Mouse (Mus musculus) lung, embryonic 16.5 days (tissue): ENCODE data around the gene Gpc6. TPM values are rescaled to one million over a fixed set of nuclear protein-coding genes. Genes with fewer than 3 reads are reported as not detected.
A peak's percentile ranks its signal among the peaks of the same experiment; 100 is the strongest.

Experiments used
- ATAC-seq: fragments of 200-750 bp; cut with Nextera tagmentation; 2 replicates; pipeline ENCODE4 v1.8.0; 2017; ENCODE audit warnings: low read depth, mild to moderate bottlenecking, moderate library complexity
- H3K27ac ChIP-seq: fragments of 300-500 bp; sonication (generic); 2 replicates; pipeline ENCODE4 v1.5.1; 2014; ENCODE audit warnings: mild to moderate bottlenecking, control low read depth, low read length
- H3K27me3 ChIP-seq: fragments of 300-500 bp; sonication (generic); 2 replicates; pipeline ENCODE4 v1.6.1; 2014; ENCODE audit warnings: low read depth, low read length, mixed read lengths; ENCODE audit not compliant: control insufficient read depth, insufficient read depth
- H3K36me3 ChIP-seq: fragments of 300-500 bp; sonication (generic); 2 replicates; pipeline ENCODE4 v1.6.1; 2014; ENCODE audit warnings: low read length; ENCODE audit not compliant: control insufficient read depth, insufficient read depth
- H3K4me1 ChIP-seq: fragments of 300-500 bp; sonication (generic); replicated peaks from 2 replicates; pipeline ENCODE4 v1.6.1; 2014; ENCODE audit warnings: low read length, mixed read lengths; ENCODE audit not compliant: control insufficient read depth, insufficient read depth
- H3K4me2 ChIP-seq: fragments of 300-500 bp; sonication (generic); 2 replicates; pipeline ENCODE4 v1.6.1; 2014; ENCODE audit warnings: low read depth, low read length, control low read depth
- H3K4me3 ChIP-seq: fragments of 300-500 bp; sonication (generic); 2 replicates; pipeline ENCODE4 v1.5.1; 2014; ENCODE audit warnings: mild to moderate bottlenecking, low read length, control low read depth
- H3K9ac ChIP-seq: fragments of 300-500 bp; sonication (generic); 2 replicates; pipeline ENCODE4 v1.6.1; 2014; ENCODE audit warnings: low read length, control low read depth
- H3K9me3 ChIP-seq: fragments of 300-500 bp; sonication (generic); 2 replicates; pipeline ENCODE4 v1.6.1; 2016; ENCODE audit warnings: low read length; ENCODE audit not compliant: control insufficient read depth
- WGBS: fragments of 180-500 bp; shearing (Covaris S2); extraction: QIAGEN DNeasy Blood & Tissue Kit; methylation state at CpG from one replicate; pipeline ENCODE4 v1.1.7; 2014; 5-methylcytosine and 5-hydroxymethylcytosine counted together
- polyA plus RNA-seq: library from polyadenylated mRNA; unstranded; fragments of >200 nt; fragmentation: Nextera tagmentation; extraction: Ambion mirVana; gene quantifications from 2 replicates; pipeline ENCODE4 v1.2.1, GENCODE M21; 2015

The Gpc6 gene
- polyA plus RNA-seq, 1 experiment from 2014 or later, result 26.1 TPM

DNA sequence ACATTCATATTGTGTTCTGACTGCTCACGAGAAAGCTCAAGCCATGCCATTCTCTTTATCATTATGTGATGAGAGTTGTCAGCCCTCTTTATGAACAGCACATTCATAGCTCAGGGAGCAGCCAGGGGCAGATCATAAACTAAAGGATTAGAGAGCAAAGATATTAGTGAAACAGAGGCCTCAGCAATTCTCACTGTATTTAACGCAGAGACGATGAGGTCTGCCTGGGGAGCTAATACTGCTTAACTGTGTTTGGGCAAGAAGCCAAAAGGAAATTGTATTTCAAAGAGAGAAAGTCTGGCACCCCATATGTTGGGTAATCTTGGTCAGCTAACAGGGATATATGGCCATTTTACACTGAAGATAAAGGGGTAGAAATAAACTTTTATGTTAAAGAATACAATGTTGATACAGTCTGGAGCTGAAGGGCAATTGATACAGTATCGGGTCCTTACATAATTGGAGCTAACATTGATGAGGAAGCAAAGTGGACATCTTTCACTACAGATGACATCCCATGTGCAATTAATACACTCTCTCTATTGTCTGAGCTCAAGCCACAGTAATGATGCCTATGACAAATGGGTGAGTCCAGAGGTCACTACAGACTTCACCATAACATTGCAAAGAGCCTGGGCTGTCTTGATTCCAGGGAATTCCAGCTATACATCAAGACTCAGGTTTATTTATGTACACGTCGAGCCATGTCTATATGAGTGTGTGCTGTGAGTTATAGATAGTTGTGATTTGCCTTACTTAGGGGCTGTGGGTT, 216.1 kb downstream of the Gpc6 start:
- peak; percentile 77; the same call in 1 of the 2 replicates for ATAC-seq
- Histone ChIP-seq H3K27ac (no peak overlapping the region; the same call in 1 of the 2 replicates), H3K9ac (no peak overlapping the region), H3K4me3 (no peak overlapping the region), H3K4me2 (no peak overlapping the region), H3K4me1 (peaks cover 16% of the 10 kb centered on the region), H3K9me3 (no peaks in the 10 kb centered on the region), H3K36me3 (no peaks in the 10 kb centered on the region), H3K27me3 (no peaks in the 10 kb centered on the region)
- 47% methylated on average over 6 of the region's 6 CpGs for WGBS

GRCm38 (mm10) chr14:117146089-117146488, 221.0 kb downstream of the Gpc6 start:
- H3K4me2 ChIP-seq, result no peak overlapping the region
- H3K27me3 ChIP-seq, result no peaks in the 10 kb centered on the region
- peaks cover 16% of the 10 kb centered on the region for H3K4me1 ChIP-seq
- H3K4me3 ChIP-seq, result no peak overlapping the region
- no peak overlapping the region for H3K9ac ChIP-seq
- no peaks in the 10 kb centered on the region for H3K9me3 ChIP-seq
- H3K27ac ChIP-seq, result no peak overlapping the region; the same call in 1 of the 2 replicates
- no peaks in the 10 kb centered on the region for H3K36me3 ChIP-seq
- WGBS, result 40% methylated on average over 4 of the region's 4 CpGs
- ATAC-seq, result peak; percentile 71

DNA sequence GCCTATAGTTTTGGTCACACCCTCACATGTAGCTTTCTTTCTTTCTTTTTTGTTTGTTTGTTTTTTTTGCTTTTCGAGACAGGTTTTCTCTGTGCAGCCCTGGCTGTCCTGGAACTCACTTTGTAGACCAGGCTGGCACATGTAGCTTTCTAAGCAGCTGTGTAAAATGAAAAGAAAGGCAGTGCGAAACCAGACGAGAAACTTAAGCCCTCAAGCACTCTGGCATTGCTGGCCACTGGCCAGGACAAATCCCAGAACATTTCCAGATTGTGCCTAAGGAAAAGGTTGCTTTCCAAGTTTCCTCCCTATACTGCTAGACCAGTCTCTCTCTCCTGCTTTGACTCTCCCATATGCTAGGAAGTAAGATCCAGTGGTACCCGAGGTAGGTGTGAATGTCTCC, 221.6 kb downstream of the Gpc6 start:
- Histone ChIP-seq H3K27ac (no peak overlapping the region), H3K9me3 (no peaks in the 10 kb centered on the region)
- 58% methylated on average over 4 of the region's 4 CpGs for WGBS

GRCm38 (mm10) chr14:117151621-117152020, 226.5 kb downstream of the Gpc6 start:
- Histone ChIP-seq H3K4me1 (peaks cover 2% of the 10 kb centered on the region; the same call in 1 of the 2 replicates), H3K27ac (no peak overlapping the region), H3K4me2 (no peak overlapping the region), H3K4me3 (no peak overlapping the region), H3K36me3 (no peaks in the 10 kb centered on the region), H3K9ac (no peak overlapping the region), H3K9me3 (no peaks in the 10 kb centered on the region), H3K27me3 (no peaks in the 10 kb centered on the region)
- 92% methylated on average over 7 of the region's 7 CpGs for WGBS
- ATAC-seq, result no peak

More for the DNA sequence above, 221.6 kb downstream of the Gpc6 start:
- H3K4me1 ChIP-seq, result peaks cover 12% of the 10 kb centered on the region
- H3K27me3 ChIP-seq, result no peaks in the 10 kb centered on the region
- H3K4me2 ChIP-seq, result no peak overlapping the region
- H3K4me3 ChIP-seq, result no peak overlapping the region
- H3K36me3 ChIP-seq, result no peaks in the 10 kb centered on the region
- no peak overlapping the region for H3K9ac ChIP-seq
- no peak; the same call in 1 of the 2 replicates for ATAC-seq

DNA sequence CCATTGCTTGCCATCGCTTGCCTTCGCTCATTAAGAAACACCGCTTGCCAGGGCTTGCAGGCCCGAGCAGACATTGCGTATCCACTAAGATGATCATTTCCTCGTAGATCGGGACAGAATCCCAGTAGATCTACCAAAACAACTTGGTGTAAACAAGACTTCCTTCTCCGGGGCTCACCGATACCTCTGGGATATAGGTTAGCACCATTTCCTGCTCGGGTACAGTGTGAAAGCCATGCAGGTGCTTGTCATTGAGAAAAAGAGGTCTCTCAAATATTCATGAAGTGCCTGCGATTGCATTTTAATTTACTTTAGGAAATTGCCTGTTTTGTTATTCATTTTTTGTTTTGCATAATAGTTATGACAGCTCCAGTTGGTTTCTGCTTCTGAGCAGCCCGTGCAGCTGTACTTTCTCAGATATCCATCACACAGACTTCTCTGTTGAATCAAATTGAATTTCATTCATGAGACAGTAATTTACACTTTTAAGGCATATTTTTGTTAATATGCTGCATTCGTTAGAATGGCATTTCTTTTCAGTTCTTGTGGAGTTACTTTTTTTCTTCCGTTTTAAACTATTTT, 230.9 kb downstream of the Gpc6 start:
- no peaks in the 10 kb centered on the region for H3K27me3 ChIP-seq

DNA sequence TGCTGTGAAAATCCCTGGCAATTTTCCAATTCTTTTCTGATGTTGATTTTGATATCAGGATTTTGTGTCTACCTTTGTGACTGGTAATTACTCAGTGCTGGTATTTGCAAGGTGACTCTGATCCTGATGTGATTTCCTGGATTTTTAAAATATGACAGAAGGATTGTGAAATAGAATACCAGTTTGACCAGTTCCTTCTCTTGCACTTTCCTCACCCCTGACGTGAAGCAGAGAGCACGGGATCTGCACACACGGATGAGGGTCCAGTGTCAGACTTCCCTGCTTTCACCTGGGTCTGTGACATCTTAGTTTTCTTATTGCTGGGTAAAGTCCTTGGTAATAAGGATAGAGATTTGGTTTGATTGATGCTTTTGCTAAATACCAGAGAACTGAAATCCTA, 232.3 kb downstream of the Gpc6 start:
- Histone ChIP-seq H3K9me3 (no peaks in the 10 kb centered on the region), H3K36me3 (no peaks in the 10 kb centered on the region), H3K27me3 (no peaks in the 10 kb centered on the region), H3K9ac (no peak overlapping the region), H3K27ac (no peak overlapping the region), H3K4me1 (no peaks in the 10 kb centered on the region), H3K4me3 (no peak overlapping the region), H3K4me2 (no peak overlapping the region)
- ATAC-seq, result no peak
- whole genome bisulfite sequencing, result 59% methylated on average over 3 of the region's 3 CpGs

More for the DNA sequence above, 230.9 kb downstream of the Gpc6 start:
- no peaks in the 10 kb centered on the region for H3K4me1 ChIP-seq
- no peaks in the 10 kb centered on the region for H3K36me3 ChIP-seq
- H3K9me3 ChIP-seq, result no peaks in the 10 kb centered on the region
- H3K9ac ChIP-seq, result no peak overlapping the region
- ATAC-seq, result no peak
- H3K27ac ChIP-seq, result no peak overlapping the region
- H3K4me3 ChIP-seq, result no peak overlapping the region
- no peak overlapping the region for H3K4me2 ChIP-seq
- 81% methylated on average over 14 of the region's 14 CpGs for WGBS

DNA sequence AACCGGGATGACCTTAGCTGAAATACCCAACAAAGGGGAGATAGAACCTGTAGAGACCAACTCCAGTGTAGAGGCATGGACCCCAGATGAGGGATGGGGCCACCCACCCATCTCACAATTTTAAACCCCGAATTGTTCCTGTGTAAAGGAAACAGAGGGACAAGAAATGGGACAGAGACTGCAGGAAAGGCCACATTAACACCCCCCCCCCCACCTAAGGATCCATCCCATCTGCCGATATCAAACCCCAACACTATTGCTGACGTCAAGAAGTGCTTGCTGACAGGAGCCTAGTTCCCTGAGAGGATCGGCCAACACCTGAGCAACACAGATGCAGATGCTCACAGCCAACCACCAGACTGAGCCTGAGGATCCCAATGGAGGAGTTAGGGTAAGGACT, 241.2 kb downstream of the Gpc6 start:
- WGBS, result 94% methylated on average over 5 of the region's 5 CpGs
- no peaks in the 10 kb centered on the region for H3K9me3 ChIP-seq
- no peak for ATAC-seq
- no peaks in the 10 kb centered on the region for H3K27me3 ChIP-seq
- no peak overlapping the region for H3K9ac ChIP-seq
- no peaks in the 10 kb centered on the region for H3K36me3 ChIP-seq
- no peak overlapping the region for H3K4me3 ChIP-seq
- no peak overlapping the region for H3K4me2 ChIP-seq
- no peak overlapping the region for H3K27ac ChIP-seq
- no peaks in the 10 kb centered on the region for H3K4me1 ChIP-seq

DNA sequence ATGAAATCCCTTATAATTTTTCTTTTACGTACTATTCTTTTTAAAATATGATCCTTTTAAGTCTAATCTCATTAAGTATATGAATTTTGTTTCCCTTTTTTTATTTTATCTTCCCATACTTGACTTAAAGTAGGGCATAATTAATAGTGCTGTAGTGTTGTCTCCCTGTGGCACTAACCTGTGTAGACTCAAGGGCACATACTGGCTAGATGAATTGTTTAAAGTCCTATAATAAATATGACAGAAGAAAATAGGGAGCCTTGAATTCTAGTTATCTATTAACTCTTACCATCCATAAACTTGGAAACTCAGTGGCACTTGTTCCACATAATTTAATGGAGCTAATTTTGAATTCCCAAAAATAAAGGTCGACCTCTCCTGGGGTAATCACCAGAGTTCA, 268.2 kb downstream of the Gpc6 start:
- no peak for ATAC-seq
- Histone ChIP-seq H3K4me1 (no peaks in the 10 kb centered on the region), H3K36me3 (no peaks in the 10 kb centered on the region), H3K27me3 (no peaks in the 10 kb centered on the region), H3K4me3 (no peak overlapping the region), H3K27ac (no peak overlapping the region), H3K4me2 (no peak overlapping the region), H3K9ac (no peak overlapping the region), H3K9me3 (no peaks in the 10 kb centered on the region)
- 81% methylated on average over 2 of the region's 2 CpGs for WGBS

DNA sequence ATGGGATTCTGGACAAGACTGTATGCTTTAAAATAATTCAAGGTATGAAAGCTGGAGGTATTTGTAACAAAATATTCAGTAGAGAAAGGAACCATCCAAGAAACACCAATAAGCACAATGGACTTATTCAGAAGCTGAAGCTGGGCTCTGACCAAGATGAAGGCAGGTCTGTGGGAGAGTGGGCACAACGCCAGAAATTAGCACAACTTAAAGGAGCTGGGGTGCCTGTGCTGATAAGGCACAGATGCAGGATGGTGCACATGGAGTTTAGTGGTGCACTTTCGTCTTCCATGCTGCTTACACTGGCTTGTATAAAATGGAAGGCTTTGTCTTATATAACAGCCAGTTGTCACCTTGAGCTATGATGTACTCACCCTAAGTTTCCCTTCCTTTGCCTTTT, 276.9 kb downstream of the Gpc6 start:
- ATAC-seq, result no peak
- H3K4me3 ChIP-seq, result no peak overlapping the region
- WGBS, result 42% methylated on average over 2 of the region's 2 CpGs

More for the DNA sequence above, 276.9 kb downstream of the Gpc6 start:
- Histone ChIP-seq H3K27me3 (no peaks in the 10 kb centered on the region), H3K9me3 (no peaks in the 10 kb centered on the region), H3K4me2 (no peak overlapping the region), H3K36me3 (no peaks in the 10 kb centered on the region), H3K9ac (no peak overlapping the region), H3K4me1 (no peaks in the 10 kb centered on the region), H3K27ac (no peak overlapping the region)
